Mouse (Mus musculus) heart, postnatal 0 days (tissue): ENCODE data around the gene Klhl42.

Experiments used
- CTCF ChIP-seq: IDR thresholded peaks from 2 replicates; pipeline ENCODE4 v1.5.1; 2016; ENCODE audit warnings: antibody characterized with exemption, control low read depth, low read depth
- EP300 ChIP-seq: IDR thresholded peaks from 2 replicates; pipeline ENCODE4 v1.6.1; 2016; ENCODE audit warnings: antibody characterized with exemption, low read depth

DNA sequence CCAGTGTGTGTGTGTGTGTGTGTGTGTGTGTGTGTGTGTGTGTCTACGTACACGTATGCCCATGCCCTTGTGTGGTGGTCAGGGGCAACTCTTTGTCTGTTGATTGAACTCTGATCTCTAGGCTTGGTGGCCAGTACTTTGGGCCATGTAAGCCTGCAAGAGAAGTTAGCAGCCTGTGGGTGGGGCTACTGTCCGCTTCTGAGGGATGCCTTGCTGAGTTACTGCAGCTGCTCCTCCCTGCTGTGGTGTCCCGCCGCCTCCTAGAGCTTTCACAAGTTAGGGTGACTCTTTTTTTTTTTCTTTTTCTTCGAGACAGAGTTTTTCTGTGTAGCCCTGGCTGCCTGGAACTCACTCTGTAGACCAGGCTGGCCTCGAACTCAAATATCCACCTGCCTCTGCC lies 31.9 kb upstream of the Klhl42 start:
- TF ChIP-seq CTCF (peak; percentile 22; the same call in 1 of the 2 replicates), EP300 (no peak)
